Mouse (Mus musculus): Measurements from ENCODE around the gene Runx2.

GRCm38 (mm10) chr17:44691517-44691916 is 123.1 kb downstream of the Runx2 start:
- no peak for TF ChIP-seq GATA1 (IDR thresholded peaks at IDR 0.05; ENCODE audit: borderline replicate concordance, low read length)
- no peak for TF ChIP-seq FLI1 (IDR thresholded peaks at IDR 0.05; ENCODE audit: low read length)
